Mouse (Mus musculus): ENCODE results near the gene Pbrm1. TPM values are rescaled to one million over a fixed set of nuclear protein-coding genes. Genes with fewer than 3 reads are reported as not detected.

Gene Pbrm1
- polyA plus RNA-seq, 1 experiment = 6.8 TPM

DNA sequence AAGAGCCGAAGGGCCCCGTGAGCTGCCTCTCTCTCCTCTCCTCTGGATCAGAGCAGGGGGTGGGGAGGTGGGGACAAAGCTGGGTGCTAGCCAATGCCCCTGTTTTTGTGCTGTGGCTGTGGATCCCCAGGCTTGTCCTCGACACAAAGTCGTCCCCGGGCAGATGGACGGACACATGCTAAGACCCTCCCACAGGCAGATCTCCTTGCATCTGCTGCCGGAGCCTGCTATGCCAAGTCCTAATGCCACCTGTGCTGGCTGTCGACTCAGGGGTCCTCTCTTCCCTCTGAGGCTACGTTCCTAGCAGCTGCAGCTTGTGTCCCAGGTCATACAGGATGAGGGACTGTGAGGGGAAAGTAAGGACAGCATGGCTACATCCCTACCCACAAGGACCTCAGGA lies 147.9 kb downstream of the Pbrm1 start:
- Histone ChIP-seq H3K27me3 (ENCODE audit: control insufficient read depth, insufficient read depth, low read length) (no peaks in the 10 kb centered on the region), H3K4me1 (ENCODE audit: control insufficient read depth, insufficient read depth, insufficient read length, low read length) (no peaks in the 10 kb centered on the region), H3K27ac (ENCODE audit: insufficient read depth, low read depth, low read length) (peak overlapping the region; percentile 15; the same call in 1 of the 2 replicates), H3K4me3 (ENCODE audit: low read depth, low read length) (peak overlapping the region; percentile 56), H3K36me3 (ENCODE audit: control insufficient read depth, insufficient read depth, low read length) (peaks cover 15% of the 10 kb centered on the region)
- TF ChIP-seq POLR2A (IDR thresholded peaks at IDR 0.05; ENCODE audit: low read depth, low read length) (no peak), CTCF (IDR thresholded peaks at IDR 0.05; ENCODE audit: extremely low read depth, insufficient read length, insufficient replicate concordance, low read depth, low read length) (no peak)
- WGBS = 62% methylated on average over 9 of the region's 9 CpGs

- Histone ChIP-seq H3K4me3 (ENCODE audit: low read depth, low read length) (peak within 1 kb of the TSS; percentile 56), H3K27ac (ENCODE audit: insufficient read depth, low read depth, low read length) (peak within 1 kb of the TSS; percentile 31; the same call in 1 of the 2 replicates), H3K27me3 (ENCODE audit: control insufficient read depth, insufficient read depth, low read length) (no peaks in the 10 kb centered on the region), H3K36me3 (ENCODE audit: control insufficient read depth, insufficient read depth, low read length) (peaks cover 31% of the 10 kb centered on the region), H3K4me1 (ENCODE audit: control insufficient read depth, insufficient read depth, insufficient read length, low read length) (no peaks in the 10 kb centered on the region)
- TF ChIP-seq POLR2A (IDR thresholded peaks at IDR 0.05; ENCODE audit: low read depth, low read length) (no peak), CTCF (IDR thresholded peaks at IDR 0.05; ENCODE audit: extremely low read depth, insufficient read length, insufficient replicate concordance, low read depth, low read length) (no peak)
- WGBS = 41% methylated on average over 10 of the region's 10 CpGs
Observed at GRCm38 (mm10) chr14:31168425-31168824, 149.5 kb downstream of the Pbrm1 start, which contains the start of gene Stab1. Stab1 (minus strand) TSS chr14:31168641.

- Histone ChIP-seq H3K27ac (ENCODE audit: insufficient read depth, low read depth, low read length) (no peak overlapping the region), H3K4me1 (ENCODE audit: control insufficient read depth, insufficient read depth, insufficient read length, low read length) (no peaks in the 10 kb centered on the region), H3K4me3 (ENCODE audit: low read depth, low read length) (no peak overlapping the region), H3K27me3 (ENCODE audit: control insufficient read depth, insufficient read depth, low read length) (no peaks in the 10 kb centered on the region), H3K36me3 (ENCODE audit: control insufficient read depth, insufficient read depth, low read length) (peaks cover 41% of the 10 kb centered on the region)
- TF ChIP-seq POLR2A (IDR thresholded peaks at IDR 0.05; ENCODE audit: low read depth, low read length) = no peak
- TF ChIP-seq CTCF (IDR thresholded peaks at IDR 0.05; ENCODE audit: extremely low read depth, insufficient read length, insufficient replicate concordance, low read depth, low read length) = no peak
- WGBS = 54% methylated on average over 6 of the region's 6 CpGs
Observed at GRCm38 (mm10) chr14:31169508-31169907, 150.6 kb downstream of the Pbrm1 start.

GRCm38 (mm10) chr14:31170963-31171362 lies 152.0 kb downstream of the Pbrm1 start:
- WGBS = 84% methylated on average over 13 of the region's 13 CpGs
- Histone ChIP-seq H3K27ac (ENCODE audit: insufficient read depth, low read depth, low read length) (no peak overlapping the region), H3K4me3 (ENCODE audit: low read depth, low read length) (no peak overlapping the region), H3K27me3 (ENCODE audit: control insufficient read depth, insufficient read depth, low read length) (no peaks in the 10 kb centered on the region), H3K36me3 (ENCODE audit: control insufficient read depth, insufficient read depth, low read length) (peaks cover 56% of the 10 kb centered on the region), H3K4me1 (ENCODE audit: control insufficient read depth, insufficient read depth, insufficient read length, low read length) (no peaks in the 10 kb centered on the region)
- TF ChIP-seq POLR2A (IDR thresholded peaks at IDR 0.05; ENCODE audit: low read depth, low read length) (no peak), CTCF (IDR thresholded peaks at IDR 0.05; ENCODE audit: extremely low read depth, insufficient read length, insufficient replicate concordance, low read depth, low read length) (no peak)

Other genes with a start within 250 kb of the Pbrm1 start
- 7.1 and 11.2 TPM in 2 replicates for gene Tmem110, start 193.5 kb upstream of the Pbrm1 start, polyA plus RNA-seq (2012; rRNA removed)
- 12.9 and 22.9 TPM in 2 replicates for gene Mustn1, start 139.9 kb upstream of the Pbrm1 start, polyA plus RNA-seq (2012; rRNA removed)
- gene Itih4, start 132.7 kb upstream of the Pbrm1 start, polyA plus RNA-seq (2012; rRNA removed) = 3.8 TPM in 1 of 2 replicates, not detected in the other
- 0.11 and 0.49 TPM in 2 replicates for gene Itih3, start 95.4 kb upstream of the Pbrm1 start, polyA plus RNA-seq (2012; rRNA removed)
- gene Itih1, start 75.8 kb upstream of the Pbrm1 start, polyA plus RNA-seq (2012; rRNA removed) = not detected in 2 replicates
- gene Nek4, start 67.8 kb upstream of the Pbrm1 start, polyA plus RNA-seq (2012; rRNA removed) = 0.63 and 1.3 TPM in 2 replicates
- 2.6 and 4.1 TPM in 2 replicates for gene Glt8d1, start 17.7 kb upstream of the Pbrm1 start, polyA plus RNA-seq (2012; rRNA removed)
- 39.4 and 64.5 TPM in 2 replicates for gene Spcs1, start 17.5 kb upstream of the Pbrm1 start, polyA plus RNA-seq (2012; rRNA removed)
- 3.3 and 5.5 TPM in 2 replicates for gene Gnl3, start within 50 bp of the Pbrm1 start, polyA plus RNA-seq (2012; rRNA removed)
- gene Smim4, start 109.8 kb downstream of the Pbrm1 start, polyA plus RNA-seq (2012; rRNA removed) = 22.8 and 37.3 TPM in 2 replicates
- gene Nt5dc2, start 111.9 kb downstream of the Pbrm1 start, polyA plus RNA-seq (2012; rRNA removed) = 9.0 and 13.0 TPM in 2 replicates
- gene Stab1, start 149.5 kb downstream of the Pbrm1 start, polyA plus RNA-seq (2012; rRNA removed) = 31.3 and 65.4 TPM in 2 replicates
- gene Tnnc1, start 189.2 kb downstream of the Pbrm1 start, polyA plus RNA-seq (2012; rRNA removed) = 0.34 TPM in 1 of 2 replicates, not detected in the other
- gene Nisch, start 197.8 kb downstream of the Pbrm1 start, polyA plus RNA-seq (2012; rRNA removed) = 120 and 157 TPM in 2 replicates
- gene Sema3g, start 198.7 kb downstream of the Pbrm1 start, polyA plus RNA-seq (2012; rRNA removed) = 1.5 and 2.1 TPM in 2 replicates
- gene Phf7, start 232.2 kb downstream of the Pbrm1 start, polyA plus RNA-seq (2012; rRNA removed) = 1.3 and 2.3 TPM in 2 replicates
- gene Bap1, start 232.3 kb downstream of the Pbrm1 start, polyA plus RNA-seq (2012; rRNA removed) = 16.7 and 30.0 TPM in 2 replicates

Measured in small intestine, adult 2 months (tissue).